Comparison of ENCODE assay signal across 27 mouse cellular contexts in genomic region chr2:114520414-114520813, GRCm38 (mm10).
A peak's percentile ranks its signal among the peaks of the same experiment; 100 is the strongest.
DNase-seq lines count a peak whose midpoint lies in the region; ATAC-seq and TF ChIP-seq lines count a peak whose summit lies in the region.
"Had no signal": no experiment of that assay in that cellular context is flagged by ENCODE, and none has a peak within 500 bp of the region (broad histone marks: within the 10 kb centered on the region; RNA-seq: fewer than 3 reads in every experiment).

No protein-coding gene starts in this region.

- ATAC-seq in cerebellum, adult (ENCODE audit: insufficient number of reproducible peaks, low FRiP score, low TSS enrichment): no peak
- ATAC-seq in forebrain, embryonic 14.5 days: peak; percentile 44; the same call in 1 of the 2 replicates
- no peak for ATAC-seq in forebrain, postnatal 0 days
- ATAC-seq in forebrain, embryonic 12.5 days (ENCODE audit: low FRiP score): no peak
- ATAC-seq: activated CD4-positive, CD25-positive, alpha-beta regulatory T cell, adult 4 months; intestine, embryonic 15.5 days had no signal

- no peaks in the 10 kb centered on the region for H3K27me3 ChIP-seq in forebrain, embryonic 14.5 days (replicated peaks; ENCODE audit: control insufficient read depth, insufficient read depth, low read length)
- H3K27me3 ChIP-seq in forebrain, embryonic 10.5 days (ENCODE audit: poor library complexity, severe bottlenecking): no peaks in the 10 kb centered on the region
- H3K27me3 ChIP-seq in forebrain, postnatal 0 days (ENCODE audit: insufficient read depth, low read length): no peaks in the 10 kb centered on the region
- H3K27me3 ChIP-seq in forebrain, embryonic 12.5 days: no peaks in the 10 kb centered on the region
- H3K27me3 ChIP-seq: embryonic facial prominence, embryonic 15.5 days; heart, embryonic 13.5 days; intestine, embryonic 15.5 days had no signal

- no peak overlapping the region for H3K9ac ChIP-seq in forebrain, embryonic 14.5 days (ENCODE audit: low read length)
- H3K9ac ChIP-seq in forebrain, postnatal 0 days: no peak overlapping the region
- no peak overlapping the region for H3K9ac ChIP-seq in forebrain, embryonic 12.5 days
- H3K9ac ChIP-seq: embryonic facial prominence, embryonic 15.5 days; heart, embryonic 13.5 days; hindbrain, embryonic 14.5 days; intestine, embryonic 15.5 days had no signal

- no peak overlapping the region for H3K27ac ChIP-seq in forebrain, embryonic 14.5 days (ENCODE audit: low read depth, low read length)
- no peak overlapping the region for H3K27ac ChIP-seq in forebrain, embryonic 10.5 days
- H3K27ac ChIP-seq in forebrain, postnatal 0 days (ENCODE audit: low read depth, low read length): no peak overlapping the region
- H3K27ac ChIP-seq in forebrain, embryonic 12.5 days: no peak overlapping the region
- H3K27ac ChIP-seq: embryonic facial prominence, embryonic 15.5 days; heart, adult 2 months; heart, embryonic 10.5 days; heart, embryonic 13.5 days; hindbrain, embryonic 14.5 days; intestine, embryonic 15.5 days had no signal

- no peak overlapping the region for H3K4me2 ChIP-seq in forebrain, embryonic 14.5 days (ENCODE audit: low read length)
- H3K4me2 ChIP-seq in forebrain, postnatal 0 days (ENCODE audit: low read depth): no peak overlapping the region
- H3K4me2 ChIP-seq in forebrain, embryonic 12.5 days: no peak overlapping the region
- H3K4me2 ChIP-seq: embryonic facial prominence, embryonic 15.5 days; heart, embryonic 13.5 days; hindbrain, embryonic 14.5 days; intestine, embryonic 15.5 days had no signal

- H3K36me3 ChIP-seq in forebrain, embryonic 14.5 days (ENCODE audit: control insufficient read depth, insufficient read depth, low read length): no peaks in the 10 kb centered on the region
- H3K36me3 ChIP-seq in forebrain, embryonic 10.5 days (replicated peaks): no peaks in the 10 kb centered on the region
- no peaks in the 10 kb centered on the region for H3K36me3 ChIP-seq in forebrain, postnatal 0 days (ENCODE audit: insufficient read depth)
- peaks cover 2% of the 10 kb centered on the region; the same call in 1 of the 2 replicates for H3K36me3 ChIP-seq in forebrain, embryonic 12.5 days (replicated peaks)
- H3K36me3 ChIP-seq: heart, embryonic 10.5 days; intestine, embryonic 15.5 days had no signal

- H3K4me1 ChIP-seq in forebrain, embryonic 14.5 days (ENCODE audit: control insufficient read depth, insufficient read depth, low read length): no peaks in the 10 kb centered on the region
- no peaks in the 10 kb centered on the region for H3K4me1 ChIP-seq in forebrain, embryonic 10.5 days
- H3K4me1 ChIP-seq in forebrain, postnatal 0 days (ENCODE audit: insufficient read depth): no peaks in the 10 kb centered on the region
- H3K4me1 ChIP-seq in forebrain, embryonic 12.5 days: no peaks in the 10 kb centered on the region
- H3K4me1 ChIP-seq: embryonic facial prominence, embryonic 15.5 days; heart, embryonic 10.5 days; heart, embryonic 13.5 days; intestine, embryonic 15.5 days had no signal

- TF ChIP-seq POLR2A in brain, embryonic 14.5 days (IDR thresholded peaks at IDR 0.05; ENCODE audit: borderline replicate concordance, extremely low read depth, insufficient read depth, insufficient read length, poor library complexity, severe bottlenecking): no peak

- no peak for TF ChIP-seq CTCF in forebrain, postnatal 0 days (IDR thresholded peaks at IDR 0.05; ENCODE audit: low read depth)
- TF ChIP-seq CTCF in brain, embryonic 14.5 days (IDR thresholded peaks at IDR 0.05; ENCODE audit: borderline replicate concordance, extremely low read depth, insufficient read depth, insufficient read length): no peak

- H3K9me3 ChIP-seq in forebrain, embryonic 14.5 days (replicated peaks; ENCODE audit: control insufficient read depth, low read length): no peaks in the 10 kb centered on the region
- no peaks in the 10 kb centered on the region for H3K9me3 ChIP-seq in forebrain, embryonic 10.5 days
- H3K9me3 ChIP-seq in forebrain, postnatal 0 days (ENCODE audit: low read length): no peaks in the 10 kb centered on the region
- H3K9me3 ChIP-seq in forebrain, embryonic 12.5 days: no peaks in the 10 kb centered on the region
- H3K9me3 ChIP-seq: embryonic facial prominence, embryonic 15.5 days; heart, embryonic 10.5 days; heart, embryonic 13.5 days; intestine, embryonic 15.5 days had no signal

- no peak overlapping the region for H3K4me3 ChIP-seq in forebrain, embryonic 14.5 days (ENCODE audit: low read depth, low read length)
- no peak overlapping the region for H3K4me3 ChIP-seq in forebrain, embryonic 10.5 days
- H3K4me3 ChIP-seq in forebrain, postnatal 0 days (ENCODE audit: low read depth, low read length): no peak overlapping the region
- H3K4me3 ChIP-seq in forebrain, embryonic 12.5 days (replicated peaks): no peak overlapping the region
- H3K4me3 ChIP-seq: embryonic facial prominence, embryonic 15.5 days; heart, adult 2 months; heart, embryonic 10.5 days; heart, embryonic 13.5 days; intestine, embryonic 15.5 days had no signal

- 65% methylated on average over 5 of the region's 5 CpGs for WGBS in forebrain, embryonic 14.5 days
- 93% methylated on average over 5 of the region's 5 CpGs for WGBS in forebrain, embryonic 10.5 days
- 53% methylated on average over 5 of the region's 5 CpGs for WGBS in forebrain, postnatal 0 days
- 85% methylated on average over 5 of the region's 5 CpGs for WGBS in forebrain, embryonic 12.5 days

- DNase-seq in cerebellum, postnatal 10 days: peak; percentile 24 to 30
- DNase-seq in forebrain, embryonic 14.5 days (ENCODE audit: low spot score): peak; percentile 49
- DNase-seq in forebrain, embryonic 10.5 days (ENCODE audit: extremely low spot score, low spot score): no peak
- peak; percentile 24 for DNase-seq in forebrain, postnatal 0 days
- peak; percentile 68 for DNase-seq in brain, embryonic 14.5 days (ENCODE audit: low read depth)
- DNase-seq in adrenal gland, postnatal 25 days: no peak
- DNase-seq: adrenal gland, adult 8-10 months; adrenal gland, postnatal 36 days; cerebellum, adult 11-12 months; cerebellum, adult 9-10 months; cerebellum, postnatal 36 days; embryo, embryonic 11 days; gastrocnemius, postnatal 10 days; gastrocnemius, postnatal 36 days; heart, adult 2 months; heart, postnatal 14 days; heart, postnatal 4 days; kidney, adult 11 months; kidney, adult 8-10 months had no signal

Comparison
In these comparisons a context has a peak if more than half of its experiments do, and no peak if none do; other contexts are left out.
1. DNase-seq: peak in cerebellum, postnatal 10 days (2 of 2), forebrain, embryonic 14.5 days (single experiment), forebrain, postnatal 0 days (single experiment) and brain, embryonic 14.5 days (single experiment); none in forebrain, embryonic 10.5 days (single experiment) and adrenal gland, postnatal 25 days (single experiment).